Mouse (Mus musculus) heart, postnatal 0 days (tissue): ENCODE results near the gene Ppil1.

Experiments
- CTCF ChIP-seq: IDR thresholded peaks from 2 replicates; pipeline ENCODE4 v1.5.1; 2016; ENCODE audit warnings: antibody characterized with exemption, control low read depth, low read depth
- EP300 ChIP-seq: IDR thresholded peaks from 2 replicates; pipeline ENCODE4 v1.6.1; 2016; ENCODE audit warnings: antibody characterized with exemption, low read depth

DNA sequence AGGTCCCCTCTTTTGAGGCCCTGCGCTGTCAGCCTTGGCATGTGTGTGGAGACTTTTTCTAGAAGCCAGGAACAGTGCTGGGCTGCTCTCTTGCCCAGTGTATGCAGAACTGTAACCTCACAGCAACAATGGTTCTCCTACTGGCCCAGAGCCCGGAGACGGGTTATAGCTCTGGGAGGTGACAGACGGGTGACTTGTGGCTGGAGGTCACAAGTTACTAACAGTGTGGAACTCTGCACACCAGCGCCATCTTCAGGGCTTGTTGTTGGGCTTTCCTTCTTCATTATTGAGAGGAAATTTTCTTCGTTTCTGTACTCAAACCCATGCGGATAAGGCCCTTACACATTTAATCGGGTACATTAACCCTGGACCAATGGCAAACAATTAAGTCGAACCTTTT is 14.5 kb downstream of the Ppil1 start:
- peak; percentile 43 for TF ChIP-seq CTCF
- TF ChIP-seq EP300 = peak; percentile 30; the same call in 1 of the 2 replicates
